Mouse (Mus musculus) forebrain, postnatal 0 days (tissue): ENCODE results near the gene Neurl3. TPM values are rescaled to one million over a fixed set of nuclear protein-coding genes. Genes with fewer than 3 reads are reported as not detected.

Experiments used
- ATAC-seq: fragments of 200-750 bp; cut with Nextera tagmentation; 2 replicates; pipeline ENCODE4 v1.8.0; 2017; ENCODE audit warnings: mild to moderate bottlenecking, moderate library complexity
- DNase-seq: peaks from one replicate; pipeline ENCODE4 v3.0.0-alpha.2; 2015
- H3K27ac ChIP-seq: fragments of 300-500 bp; sonication (generic); 2 replicates; pipeline ENCODE4 v1.5.1; 2014; ENCODE audit warnings: low read depth, mild to moderate bottlenecking, antibody characterized with exemption, low read length, moderate library complexity, mixed read lengths
- H3K27me3 ChIP-seq: fragments of 300-500 bp; sonication (generic); 2 replicates; pipeline ENCODE4 v1.6.1; 2014; ENCODE audit warnings: mild to moderate bottlenecking, low read length, mixed read lengths; ENCODE audit not compliant: insufficient read depth
- H3K36me3 ChIP-seq: fragments of 300-500 bp; sonication (generic); 2 replicates; pipeline ENCODE4 v1.6.1; 2014; ENCODE audit warnings: mild to moderate bottlenecking, moderate library complexity; ENCODE audit not compliant: insufficient read depth
- H3K4me1 ChIP-seq: fragments of 300-500 bp; sonication (generic); 2 replicates; pipeline ENCODE4 v1.6.1; 2014; ENCODE audit warnings: antibody characterized with exemption; ENCODE audit not compliant: insufficient read depth
- H3K4me2 ChIP-seq: fragments of 300-500 bp; sonication (generic); 2 replicates; pipeline ENCODE4 v1.6.1; 2014; ENCODE audit warnings: low read depth, mild to moderate bottlenecking, moderate library complexity
- H3K4me3 ChIP-seq: fragments of 300-500 bp; sonication (generic); 2 replicates; pipeline ENCODE4 v1.5.1; 2014; ENCODE audit warnings: low read depth, low read length, mixed read lengths
- H3K9ac ChIP-seq: fragments of 300-500 bp; sonication (generic); 2 replicates; pipeline ENCODE4 v1.6.1; 2014; ENCODE audit warnings: mild to moderate bottlenecking
- H3K9me3 ChIP-seq: fragments of 300-500 bp; sonication (generic); 2 replicates; pipeline ENCODE4 v1.6.1; 2016; ENCODE audit warnings: low read length
- CTCF ChIP-seq: sonication (generic); IDR thresholded peaks from 2 replicates; pipeline ENCODE4 v1.5.1; 2016; ENCODE audit warnings: antibody characterized with exemption, control low read depth, low read depth
- WGBS: fragments of 180-500 bp; shearing (Covaris S2); extraction: QIAGEN DNeasy Blood & Tissue Kit; methylation state at CpG from one replicate; pipeline ENCODE4 v1.1.7; 2014; 5-methylcytosine and 5-hydroxymethylcytosine counted together
- polyA plus RNA-seq: library from polyadenylated mRNA; unstranded; fragments of >200 nt; fragmentation: Nextera tagmentation; extraction: Ambion mirVana; gene quantifications from 2 replicates; pipeline ENCODE4 v1.2.1, GENCODE M21; 2015
- total RNA-seq: library from RNA; depleted of rRNA; stranded (reverse); fragments of >200 nt; gene quantifications from 2 replicates; pipeline ENCODE4 v1.2.3, GENCODE M21; 2014

Neurl3 gene
- total and polyA plus RNA-seq, 2 experiments from 2014 or later: 0.43 to 0.85 TPM

DNA sequence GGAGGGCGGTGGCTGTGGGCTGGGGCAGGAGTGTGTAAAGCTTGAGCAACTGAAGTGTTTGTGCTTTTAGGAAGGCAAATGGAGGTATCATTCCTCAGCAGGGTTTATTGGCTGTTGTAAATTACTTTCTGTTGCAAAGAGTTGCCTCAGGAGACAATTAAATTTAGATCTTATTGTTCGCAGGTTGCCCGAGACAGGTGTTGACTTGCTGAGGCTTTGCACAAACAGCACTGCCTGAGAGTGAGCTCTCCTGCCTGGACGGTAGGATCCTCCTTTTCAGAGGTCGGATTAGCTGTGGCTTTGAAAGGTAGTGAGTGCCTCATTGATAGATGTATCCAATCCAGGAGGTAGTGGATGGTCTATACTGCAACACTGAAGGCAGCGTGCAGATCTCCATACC is 31.6 kb upstream of the Neurl3 start:
- peaks cover 6% of the 10 kb centered on the region; the same call in 1 of the 2 replicates for H3K4me1 ChIP-seq
- H3K9me3 ChIP-seq: no peaks in the 10 kb centered on the region
- ATAC-seq (no peak), DNase-seq (no peak)
- no peak overlapping the region for H3K9ac ChIP-seq
- 83% methylated on average over 6 of the region's 6 CpGs for WGBS
- H3K27ac ChIP-seq: no peak overlapping the region
- no peak for TF ChIP-seq CTCF
- peaks cover 11% of the 10 kb centered on the region for H3K27me3 ChIP-seq
- no peak overlapping the region for H3K4me2 ChIP-seq
- H3K4me3 ChIP-seq: no peak overlapping the region
- no peaks in the 10 kb centered on the region for H3K36me3 ChIP-seq

GRCm38 (mm10) chr1:36304764-36305163 is 30.3 kb upstream of the Neurl3 start:
- H3K4me3 ChIP-seq: no peak overlapping the region
- H3K36me3 ChIP-seq: no peaks in the 10 kb centered on the region
- H3K4me2 ChIP-seq: no peak overlapping the region
- ATAC-seq (no peak), DNase-seq (no peak)
- H3K4me1 ChIP-seq: peaks cover 6% of the 10 kb centered on the region; the same call in 1 of the 2 replicates
- H3K27me3 ChIP-seq: peaks cover 11% of the 10 kb centered on the region
- no peak for TF ChIP-seq CTCF
- 67% methylated on average over 7 of the region's 7 CpGs for WGBS
- H3K27ac ChIP-seq: no peak overlapping the region
- no peak overlapping the region for H3K9ac ChIP-seq
- H3K9me3 ChIP-seq: no peaks in the 10 kb centered on the region

- Histone ChIP-seq H3K36me3 (no peaks in the 10 kb centered on the region), H3K9me3 (no peaks in the 10 kb centered on the region), H3K4me3 (peak overlapping the region; percentile 33), H3K4me1 (peaks cover 6% of the 10 kb centered on the region; the same call in 1 of the 2 replicates), H3K4me2 (peak overlapping the region; percentile 58), H3K9ac (peak overlapping the region; percentile 39), H3K27ac (peak overlapping the region; percentile 4; the same call in 1 of the 2 replicates), H3K27me3 (0 out of 2 replicates have a peak, but pooled peaks cover 2% of the 10 kb centered on the region)
- ATAC-seq (peak; percentile 72), DNase-seq (peak; percentile 89)
- TF ChIP-seq CTCF: no peak
- 9% methylated on average over 30 of the region's 30 CpGs for WGBS
Measured at GRCm38 (mm10) chr1:36303381-36304320, 29.2 kb upstream of the Neurl3 start.

DNA sequence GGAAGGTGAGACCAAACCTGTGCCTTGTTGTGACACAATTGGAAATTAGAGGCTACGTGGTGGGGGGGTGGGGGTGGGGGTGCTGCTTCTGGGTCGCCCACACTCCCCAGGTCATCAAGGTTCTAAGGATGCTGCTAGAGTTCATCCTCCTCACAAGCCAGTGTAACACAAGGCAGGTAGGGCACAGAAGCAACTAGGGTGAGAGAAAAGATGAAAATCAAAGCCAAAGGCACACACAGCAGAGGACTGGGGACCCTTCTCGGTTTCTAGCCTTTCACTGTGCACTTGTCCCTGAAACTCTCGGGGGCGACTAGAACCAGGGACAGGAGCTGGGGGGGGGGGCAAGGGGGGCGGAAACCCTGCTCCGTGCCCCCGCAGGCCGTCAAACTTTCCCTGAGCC is 28.5 kb upstream of the Neurl3 start:
- WGBS: 17% methylated on average over 9 of the region's 9 CpGs
- H3K36me3 ChIP-seq: no peaks in the 10 kb centered on the region
- peak overlapping the region; percentile 4; the same call in 1 of the 2 replicates for H3K27ac ChIP-seq
- no peaks in the 10 kb centered on the region for H3K4me1 ChIP-seq
- peak overlapping the region; percentile 33 for H3K4me3 ChIP-seq
- DNase-seq (no peak), ATAC-seq (no peak)
- no peaks in the 10 kb centered on the region for H3K27me3 ChIP-seq
- H3K9ac ChIP-seq: peak overlapping the region; percentile 39
- H3K9me3 ChIP-seq: no peaks in the 10 kb centered on the region
- H3K4me2 ChIP-seq: peak overlapping the region; percentile 58
- TF ChIP-seq CTCF: no peak

DNA sequence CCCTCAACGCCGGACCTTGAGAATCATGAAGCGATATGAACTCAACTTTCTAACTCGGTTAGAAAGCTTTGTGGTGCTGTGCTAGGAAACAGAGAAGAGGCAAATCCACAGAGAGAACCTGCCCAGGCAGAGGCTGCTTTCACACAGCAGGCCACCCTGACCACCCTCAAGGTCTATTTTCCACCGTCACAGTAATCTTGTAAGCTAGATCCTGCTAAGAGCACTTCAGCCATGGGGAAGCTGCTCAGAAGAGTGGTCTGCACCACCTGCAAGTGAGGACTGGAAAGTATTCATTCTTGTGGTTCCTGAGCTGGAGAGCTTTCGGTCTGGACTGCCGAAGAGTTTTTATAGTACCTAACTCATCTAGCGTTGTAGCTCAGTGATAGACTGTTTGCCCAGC is 27.8 kb upstream of the Neurl3 start:
- DNase-seq: no peak
- WGBS: 81% methylated on average over 8 of the region's 8 CpGs
- H3K27ac ChIP-seq: no peak overlapping the region
- no peaks in the 10 kb centered on the region for H3K36me3 ChIP-seq
- no peak overlapping the region for H3K4me2 ChIP-seq
- H3K4me3 ChIP-seq: no peak overlapping the region
- no peak overlapping the region for H3K9ac ChIP-seq
- no peaks in the 10 kb centered on the region for H3K4me1 ChIP-seq
- no peaks in the 10 kb centered on the region for H3K9me3 ChIP-seq
- H3K27me3 ChIP-seq: no peaks in the 10 kb centered on the region
- ATAC-seq: no peak
- TF ChIP-seq CTCF: no peak

DNA sequence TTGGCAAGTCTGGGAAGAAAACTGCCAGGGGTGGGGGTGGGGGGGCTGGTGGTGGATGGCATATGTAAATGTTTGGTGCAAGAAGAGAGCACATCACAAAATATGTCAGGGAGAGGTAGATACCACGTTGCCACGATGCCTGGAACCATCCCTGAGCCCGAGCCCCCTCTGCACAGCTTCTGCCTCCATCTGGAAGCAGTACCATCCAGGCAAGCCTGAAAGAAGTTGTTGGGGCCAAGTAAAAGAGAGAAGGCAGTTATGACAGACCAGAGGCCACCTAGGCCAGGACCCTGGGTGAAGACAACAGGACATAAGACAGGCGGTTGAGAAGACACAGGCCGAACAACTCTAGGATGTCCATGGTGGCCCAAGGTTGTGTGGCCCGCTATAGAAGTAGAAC is 26.0 kb upstream of the Neurl3 start:
- 86% methylated on average over 6 of the region's 6 CpGs for WGBS
- H3K4me3 ChIP-seq: no peak overlapping the region
- H3K4me1 ChIP-seq: no peaks in the 10 kb centered on the region
- ATAC-seq: no peak
- no peak for TF ChIP-seq CTCF
- DNase-seq: no peak
- H3K27me3 ChIP-seq: no peaks in the 10 kb centered on the region
- no peaks in the 10 kb centered on the region for H3K36me3 ChIP-seq
- no peak overlapping the region for H3K27ac ChIP-seq
- H3K4me2 ChIP-seq: no peak overlapping the region
- H3K9ac ChIP-seq: no peak overlapping the region
- H3K9me3 ChIP-seq: no peaks in the 10 kb centered on the region

- Histone ChIP-seq H3K27ac (no peak overlapping the region), H3K27me3 (no peaks in the 10 kb centered on the region), H3K4me2 (no peak overlapping the region), H3K36me3 (no peaks in the 10 kb centered on the region), H3K4me1 (no peaks in the 10 kb centered on the region), H3K9me3 (no peaks in the 10 kb centered on the region), H3K9ac (no peak overlapping the region), H3K4me3 (no peak overlapping the region)
- no peak for ATAC-seq
- TF ChIP-seq CTCF: no peak
- 66% methylated on average over 2 of the region's 2 CpGs for WGBS
- DNase-seq: no peak
Measured at GRCm38 (mm10) chr1:36299676-36300075, 25.2 kb upstream of the Neurl3 start.
